Mouse (Mus musculus): ENCODE data around the gene Etfrf1.

The Etfrf1 gene

GRCm38 (mm10) chr6:145210816-145211338, at the start of gene Etfrf1, which contains the start of gene Casc1:
TSS of gene Etfrf1 (plus strand) at chr6:145211134.
TSS of gene Casc1 (minus strand) at chr6:145211005.
- DNase-seq (ENCODE audit: low spot score): peak; percentile 98

- no peak for DNase-seq (ENCODE audit: low spot score)
Measured at GRCm38 (mm10) chr6:145171892-145172606, 38.9 kb upstream of the Etfrf1 start.

DNA sequence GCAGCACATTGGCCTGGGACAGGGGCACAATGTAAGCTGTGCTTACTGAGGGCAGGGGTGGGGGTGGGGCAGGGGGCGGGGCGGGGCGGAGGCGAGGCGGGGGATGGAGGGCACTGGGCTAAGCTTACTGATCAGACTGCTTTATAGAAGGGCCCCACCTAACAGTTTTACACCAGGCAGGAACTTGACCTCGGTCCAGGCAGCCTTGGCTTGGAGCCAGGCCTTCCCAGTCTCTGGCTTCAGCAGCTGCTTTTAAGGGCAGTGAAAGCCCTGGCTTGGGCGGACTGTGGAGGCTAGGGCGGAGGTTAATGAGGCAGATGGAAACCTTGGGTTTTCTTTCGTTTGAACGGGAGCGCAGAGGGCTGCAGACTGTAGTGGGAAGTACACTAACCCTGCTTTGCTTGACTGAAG, 37.1 kb upstream of the Etfrf1 start:
- no peak for DNase-seq (ENCODE audit: low spot score)

GRCm38 (mm10) chr6:145175571-145175981, 35.4 kb upstream of the Etfrf1 start:
- DNase-seq (ENCODE audit: low spot score): no peak

- no peak for DNase-seq (ENCODE audit: low spot score)
Measured at GRCm38 (mm10) chr6:145176474-145176873, 34.5 kb upstream of the Etfrf1 start.

DNA sequence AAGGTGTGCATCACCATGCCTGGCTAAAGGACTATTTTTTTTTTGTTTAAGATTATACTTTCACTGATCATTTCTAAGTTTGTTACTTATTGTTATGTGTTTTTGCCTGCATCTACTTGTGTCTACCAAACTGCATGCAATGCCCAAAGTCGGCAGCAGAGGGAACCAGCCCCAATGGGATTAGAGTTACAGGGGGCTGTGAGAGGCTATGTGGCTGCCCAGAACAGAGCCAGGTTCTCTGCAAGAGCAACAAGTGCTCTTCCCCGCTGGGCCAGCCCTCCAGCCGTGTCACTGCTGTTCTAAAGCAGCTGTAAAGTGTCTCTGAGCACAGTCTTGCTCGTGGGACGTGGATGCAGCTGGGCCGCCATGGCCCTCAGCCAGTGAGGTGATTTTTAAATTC, 31.3 kb upstream of the Etfrf1 start:
- no peak for DNase-seq (ENCODE audit: low spot score)

GRCm38 (mm10) chr6:145182044-145182443, 28.9 kb upstream of the Etfrf1 start:
- DNase-seq (ENCODE audit: low spot score): no peak

DNA sequence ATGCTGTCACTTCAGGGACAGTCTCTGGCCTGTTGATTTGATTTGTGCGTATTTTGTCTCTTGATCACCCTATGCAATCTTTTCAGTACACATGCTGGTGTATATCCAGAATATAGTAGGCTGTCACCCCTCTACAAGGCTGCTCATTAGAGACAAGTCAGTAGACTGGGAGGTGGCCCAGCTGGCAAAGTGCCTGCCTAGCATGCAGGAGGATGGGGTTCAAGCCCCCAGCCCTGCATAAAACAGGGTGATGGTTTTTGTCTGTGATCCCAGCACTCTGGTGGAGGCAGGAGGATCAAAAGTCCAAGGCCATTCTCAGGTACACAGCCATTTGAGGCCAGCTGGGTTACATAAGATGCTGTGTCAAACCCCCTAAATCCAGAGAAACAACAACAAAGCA, 24.8 kb upstream of the Etfrf1 start:
- DNase-seq (ENCODE audit: low spot score): no peak

GRCm38 (mm10) chr6:145187093-145188088, 23.5 kb upstream of the Etfrf1 start:
- DNase-seq (ENCODE audit: low spot score): peak; percentile 54

GRCm38 (mm10) chr6:145193038-145193437, 17.9 kb upstream of the Etfrf1 start:
- DNase-seq (ENCODE audit: low spot score): no peak

- no peak for DNase-seq (ENCODE audit: low spot score)
Measured at GRCm38 (mm10) chr6:145193446-145193845, 17.5 kb upstream of the Etfrf1 start.

DNA sequence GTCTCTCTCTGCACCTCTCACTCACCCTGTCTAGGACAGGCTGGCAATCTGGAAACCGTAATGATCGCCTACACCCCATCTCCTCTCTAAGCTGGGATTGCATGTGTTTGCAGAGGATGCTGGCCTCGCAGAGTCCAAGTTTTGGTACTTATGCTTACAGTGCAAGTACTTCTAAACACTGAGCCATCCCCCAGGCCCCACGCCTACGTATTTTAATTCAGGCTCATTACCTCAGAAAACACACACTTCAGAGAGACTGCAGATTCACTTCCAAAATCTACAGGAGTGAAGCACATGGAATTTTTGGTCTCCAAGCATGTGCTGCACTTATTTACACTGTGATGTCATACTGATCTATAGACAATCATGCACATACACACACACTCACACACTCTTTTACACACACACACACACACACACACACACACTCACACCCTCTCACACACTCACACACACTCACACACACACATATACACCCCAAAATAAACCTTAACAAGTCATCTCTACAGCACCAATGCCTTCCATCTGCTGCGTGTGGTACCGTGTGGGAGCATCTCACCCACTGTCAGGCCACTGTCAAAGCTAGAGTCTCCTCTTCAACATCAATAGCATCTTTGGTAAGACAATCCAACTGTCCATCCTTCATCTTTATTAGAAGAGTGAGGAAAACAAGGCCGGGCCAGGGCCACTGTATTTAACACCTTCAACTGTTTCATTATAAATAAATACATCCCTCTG, 12.8 kb upstream of the Etfrf1 start:
- no peak for DNase-seq (ENCODE audit: low spot score)

GRCm38 (mm10) chr6:145202432-145203125, 8.4 kb upstream of the Etfrf1 start:
- DNase-seq (ENCODE audit: low spot score): no peak

DNA sequence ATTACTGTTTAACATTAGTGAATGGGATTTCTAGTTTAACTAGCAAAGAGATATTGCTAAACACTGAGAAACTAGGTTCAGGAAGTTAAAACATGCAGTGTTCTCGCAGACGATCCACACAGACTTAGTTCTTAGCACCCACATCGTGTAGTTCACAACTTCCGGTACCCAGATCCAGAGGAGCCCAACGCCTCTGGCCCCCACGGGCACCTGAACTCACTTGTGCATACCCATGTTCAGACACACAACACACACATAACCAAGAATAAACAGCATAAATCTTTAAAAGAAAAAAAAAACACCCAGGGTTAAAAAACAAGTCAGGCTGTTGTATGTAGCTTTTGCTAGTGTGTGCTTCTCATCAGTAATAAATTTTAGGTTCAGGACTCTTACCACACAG, 6.5 kb upstream of the Etfrf1 start:
- DNase-seq (ENCODE audit: low spot score): no peak

- DNase-seq (ENCODE audit: low spot score): no peak
Measured at GRCm38 (mm10) chr6:145205142-145205541, 5.8 kb upstream of the Etfrf1 start.

DNA sequence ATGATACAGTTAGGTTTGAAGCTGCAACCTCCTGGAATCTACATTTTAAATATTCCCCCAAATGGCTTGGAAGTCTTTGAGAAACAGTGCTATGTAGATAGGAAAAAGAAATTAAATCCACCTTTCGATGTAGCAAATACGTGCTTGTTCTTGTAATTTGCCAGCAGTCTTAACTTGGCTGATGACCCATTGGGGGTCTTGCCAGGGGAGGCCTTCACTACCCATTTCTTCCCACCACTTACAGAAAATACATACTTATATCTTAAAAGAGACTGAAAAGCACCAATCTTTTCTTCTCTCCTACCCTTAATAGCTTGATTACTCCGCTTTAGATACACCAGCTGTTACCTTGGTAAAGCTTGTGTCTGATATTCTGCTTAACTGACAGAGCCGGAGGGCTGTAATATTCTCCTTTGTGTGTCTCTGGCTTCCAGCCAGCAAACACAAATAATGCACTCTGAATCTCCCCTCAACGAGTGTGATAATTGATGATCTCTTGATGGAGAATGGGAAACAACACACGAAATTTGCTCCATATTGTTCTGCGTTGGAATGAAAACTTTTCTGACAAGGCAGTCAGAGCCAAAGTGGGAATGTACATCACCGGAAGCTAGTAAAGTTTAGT, 766 bp upstream of the Etfrf1 start:
- DNase-seq (ENCODE audit: low spot score): peak; percentile 37

DNA sequence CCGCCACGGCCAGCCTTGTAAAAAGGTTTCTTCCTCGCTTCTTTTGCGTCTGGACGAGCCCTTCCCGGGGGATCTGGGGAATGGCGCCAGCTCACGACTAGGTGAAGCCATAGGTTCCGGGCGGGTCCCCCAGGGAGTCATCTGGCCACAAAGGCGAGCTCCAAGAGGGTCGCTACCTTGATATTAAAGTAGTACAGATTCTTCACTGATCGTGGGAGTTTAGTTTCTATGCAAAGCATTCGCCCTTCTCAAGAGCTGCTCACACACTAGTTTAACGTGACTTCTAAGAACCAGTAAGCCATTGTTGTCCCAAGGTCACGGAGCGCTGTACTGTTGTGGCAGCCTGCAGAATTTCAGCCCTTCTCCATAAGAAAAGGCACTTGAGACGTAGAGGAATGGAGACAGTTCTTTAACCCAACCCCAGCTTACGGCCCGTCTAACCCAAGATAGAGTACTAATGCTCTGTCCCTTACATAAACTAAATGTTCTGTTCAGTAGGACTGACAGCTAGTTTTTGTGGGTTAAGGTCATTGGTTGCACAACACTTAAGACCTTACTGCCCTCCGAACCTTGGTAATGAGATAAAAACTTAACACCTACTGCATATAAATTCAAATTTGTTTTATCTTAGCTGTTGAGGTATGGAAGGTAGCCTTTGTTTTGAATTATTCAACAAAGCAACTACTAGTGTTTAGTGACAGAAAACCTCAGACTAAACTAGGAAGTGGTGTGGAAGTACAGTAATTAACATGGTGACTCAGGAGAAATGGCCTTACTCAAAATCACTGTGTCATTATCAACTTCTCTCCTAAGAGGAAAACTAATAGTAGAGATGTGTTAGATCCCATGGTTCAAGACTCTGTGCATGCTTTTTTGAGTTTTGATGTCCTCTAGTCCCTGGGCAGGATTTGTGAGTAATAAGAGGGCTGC, 707 bp downstream of the Etfrf1 start:
- no peak for DNase-seq (ENCODE audit: low spot score)

- no peak for DNase-seq (ENCODE audit: low spot score)
Measured at GRCm38 (mm10) chr6:145213916-145214315, 3.0 kb downstream of the Etfrf1 start.

- DNase-seq (ENCODE audit: low spot score): no peak
Measured at GRCm38 (mm10) chr6:145215826-145216225, 4.9 kb downstream of the Etfrf1 start.

GRCm38 (mm10) chr6:145224246-145224645, 13.3 kb downstream of the Etfrf1 start:
- no peak for DNase-seq (ENCODE audit: low spot score)
